22 mouse cellular contexts compared by ENCODE assay signal in the genomic region with DNA sequence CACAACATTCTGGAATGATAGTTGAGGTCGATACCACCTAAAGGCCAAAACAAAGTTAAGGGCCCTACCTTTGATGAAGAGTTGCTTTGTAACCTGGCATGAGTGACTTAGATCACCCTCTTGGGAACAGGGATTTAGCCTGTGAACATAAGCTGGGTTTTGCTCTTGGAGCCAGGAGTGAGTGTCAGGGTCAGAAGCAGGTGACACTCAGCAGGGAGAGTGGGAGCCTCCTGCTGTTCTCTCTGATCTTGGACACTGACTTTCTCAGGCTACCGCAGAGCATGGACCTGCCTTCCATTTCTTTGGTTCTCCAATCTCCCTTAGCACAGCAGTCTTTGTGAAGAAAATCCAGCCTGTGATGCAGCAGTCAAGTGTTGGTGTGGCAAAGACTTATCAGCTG.
DNase-seq lines count a peak whose midpoint lies in the region; ATAC-seq lines count a peak whose summit lies in the region.
"Had no signal": no experiment of that assay in that cellular context is flagged by ENCODE, and none has a peak within 500 bp of the region (broad histone marks: within the 10 kb centered on the region; RNA-seq: fewer than 3 reads in every experiment).

No protein-coding gene starts in this region.

- WGBS in heart, embryonic 11.5 days (ENCODE audit: insufficient replicate concordance), result 64% methylated on average over 2 of the region's 2 CpGs
- WGBS in midbrain, embryonic 11.5 days, result 54% methylated on average over 2 of the region's 2 CpGs
- WGBS in midbrain, embryonic 13.5 days, result 61% methylated on average over 2 of the region's 2 CpGs

- H3K36me3 ChIP-seq in heart, embryonic 11.5 days (ENCODE audit: control insufficient read depth, insufficient read depth, low read length), result no peaks in the 10 kb centered on the region
- H3K36me3 ChIP-seq in megakaryocyte, embryonic 14.5 days (replicated peaks; ENCODE audit: low read length), result no peaks in the 10 kb centered on the region
- H3K36me3 ChIP-seq in midbrain, embryonic 11.5 days (ENCODE audit: control insufficient read depth, insufficient read depth, low read length), result no peaks in the 10 kb centered on the region
- no peaks in the 10 kb centered on the region for H3K36me3 ChIP-seq in midbrain, embryonic 13.5 days
- H3K36me3 ChIP-seq: G1E had no signal

- no peaks in the 10 kb centered on the region for H3K27me3 ChIP-seq in heart, embryonic 11.5 days (ENCODE audit: control insufficient read depth, insufficient read depth, low read length)
- peaks cover 10% of the 10 kb centered on the region for H3K27me3 ChIP-seq in megakaryocyte, embryonic 14.5 days (replicated peaks)
- H3K27me3 ChIP-seq in midbrain, embryonic 11.5 days (ENCODE audit: control insufficient read depth, insufficient read depth, low read length), result no peaks in the 10 kb centered on the region
- no peaks in the 10 kb centered on the region for H3K27me3 ChIP-seq in midbrain, embryonic 13.5 days
- H3K27me3 ChIP-seq: CH12.LX had no signal

- DNase-seq in cerebellum, adult 9-11 months, result peak; percentile 35
- DNase-seq in cerebellum, postnatal 4 days (ENCODE audit: low spot score in 2 of 2), result no peak
- DNase-seq in heart, adult 11 months, result peak; percentile 66
- peak; percentile 56 for DNase-seq in midbrain, embryonic 11.5 days (ENCODE audit: low spot score, missing footprints)
- DNase-seq: adrenal gland, adult 2 months; adrenal gland, adult 8-10 months; adrenal gland, postnatal 10 days; adrenal gland, postnatal 14 days; adrenal gland, postnatal 25 days; adrenal gland, postnatal 36 days; B cell, adult 2 months; cerebellum, adult 11 months; cerebellum, adult 11-12 months had no signal

- H3K4me1 ChIP-seq in heart, embryonic 11.5 days (ENCODE audit: control insufficient read depth, insufficient read depth, low read length), result no peaks in the 10 kb centered on the region
- H3K4me1 ChIP-seq in megakaryocyte, embryonic 14.5 days, result no peaks in the 10 kb centered on the region; the same call in 1 of the 2 replicates
- no peaks in the 10 kb centered on the region for H3K4me1 ChIP-seq in midbrain, embryonic 11.5 days (ENCODE audit: control insufficient read depth, insufficient read depth, low read length)
- no peaks in the 10 kb centered on the region for H3K4me1 ChIP-seq in midbrain, embryonic 13.5 days (replicated peaks)

- H3K9ac ChIP-seq in heart, embryonic 11.5 days (ENCODE audit: low read depth, low read length), result no peak overlapping the region
- H3K9ac ChIP-seq in midbrain, embryonic 11.5 days (ENCODE audit: low read length), result no peak overlapping the region
- no peak overlapping the region for H3K9ac ChIP-seq in midbrain, embryonic 13.5 days (replicated peaks)

- H3K4me3 ChIP-seq in heart, embryonic 11.5 days (ENCODE audit: low read depth, low read length), result no peak overlapping the region
- H3K4me3 ChIP-seq in megakaryocyte, embryonic 14.5 days (replicated peaks), result peak overlapping the region; percentile 18
- H3K4me3 ChIP-seq in midbrain, embryonic 11.5 days (ENCODE audit: low read depth, low read length), result no peak overlapping the region
- no peak overlapping the region for H3K4me3 ChIP-seq in midbrain, embryonic 13.5 days (replicated peaks)

- H3K9me3 ChIP-seq in heart, embryonic 11.5 days (replicated peaks; ENCODE audit: control insufficient read depth, low read length), result no peaks in the 10 kb centered on the region
- no peaks in the 10 kb centered on the region for H3K9me3 ChIP-seq in megakaryocyte, embryonic 14.5 days
- no peaks in the 10 kb centered on the region for H3K9me3 ChIP-seq in midbrain, embryonic 11.5 days (ENCODE audit: control insufficient read depth, low read length)
- no peaks in the 10 kb centered on the region for H3K9me3 ChIP-seq in midbrain, embryonic 13.5 days
- H3K9me3 ChIP-seq: G1E had no signal

- no peak overlapping the region for H3K27ac ChIP-seq in heart, embryonic 11.5 days (ENCODE audit: low read depth, low read length)
- H3K27ac ChIP-seq in midbrain, embryonic 11.5 days (ENCODE audit: low read depth, low read length), result no peak overlapping the region
- H3K27ac ChIP-seq in midbrain, embryonic 13.5 days, result no peak overlapping the region

- no peak overlapping the region for H3K4me2 ChIP-seq in heart, embryonic 11.5 days
- H3K4me2 ChIP-seq in midbrain, embryonic 11.5 days, result no peak overlapping the region
- H3K4me2 ChIP-seq in midbrain, embryonic 13.5 days (replicated peaks), result no peak overlapping the region

- no peak for ATAC-seq in heart, embryonic 11.5 days (replicated peaks; ENCODE audit: insufficient number of reproducible peaks, low FRiP score, low TSS enrichment)
- no peak for ATAC-seq in megakaryocyte, adult 5-6 weeks (ENCODE audit: poor library complexity, severe bottlenecking)
- ATAC-seq in midbrain, embryonic 11.5 days (ENCODE audit: low FRiP score), result no peak
- ATAC-seq in midbrain, embryonic 13.5 days, result no peak
- ATAC-seq: activated CD4-positive, CD25-positive, alpha-beta regulatory T cell, adult 4 months; CD4-positive, CD25-positive, alpha-beta regulatory T cell, adult 4 months; Patski had no signal

Comparison
In these comparisons a context has a peak if more than half of its experiments do, and no peak if none do; other contexts are left out.
1. DNase-seq: peak in cerebellum, adult 9-11 months (single experiment), heart, adult 11 months (single experiment) and midbrain, embryonic 11.5 days (single experiment); none in cerebellum, postnatal 4 days (0 of 2).